Mouse (Mus musculus) adrenal gland, postnatal 0 days (tissue): ENCODE data around the gene Olfr1129. TPM values are rescaled to one million over a fixed set of nuclear protein-coding genes. Genes with fewer than 3 reads are reported as not detected.

Experiments used
- polyA plus RNA-seq: library from polyadenylated mRNA; unstranded; fragments of >200 nt; fragmentation: Nextera tagmentation; extraction: Ambion mirVana; gene quantifications from 2 replicates; pipeline ENCODE4 v1.2.1, GENCODE M21; 2015

The Olfr1129 gene
- polyA plus RNA-seq = not detected in 2 replicates

GRCm38 (mm10) chr2:87573602-87574001, at the start of gene Olfr1129:
TSS of gene Olfr1129 (plus strand) at chr2:87573902.

GRCm38 (mm10) chr2:87531496-87531895, 42.2 kb upstream of the Olfr1129 start, which contains the start of gene Olfr153:
TSS of gene Olfr153 (plus strand) at chr2:87531796.

GRCm38 (mm10) chr2:87545442-87545841, 28.3 kb upstream of the Olfr1129 start, which contains the start of gene Olfr1128:
TSS of gene Olfr1128 (minus strand) at chr2:87545542.

GRCm38 (mm10) chr2:87605912-87606311, 32.2 kb downstream of the Olfr1129 start, which contains the start of gene Olfr1130:
TSS of gene Olfr1130 (plus strand) at chr2:87606212.

GRCm38 (mm10) chr2:87626804-87627203, 53.1 kb downstream of the Olfr1129 start, which contains the start of gene Olfr1131:
TSS of gene Olfr1131 (plus strand) at chr2:87627104.

Other genes starting within 250 kb of the Olfr1129 start
- not detected in 2 replicates for gene Olfr1120, start 219.1 kb upstream of the Olfr1129 start, polyA plus RNA-seq
- gene Olfr1121, start 204.0 kb upstream of the Olfr1129 start, polyA plus RNA-seq = not detected in 2 replicates
- gene Olfr1122, start 188.1 kb upstream of the Olfr1129 start, polyA plus RNA-seq = not detected in 2 replicates
- gene Olfr1123, start 157.3 kb upstream of the Olfr1129 start, polyA plus RNA-seq = not detected in 2 replicates
- gene Olfr1124, start 143.6 kb upstream of the Olfr1129 start, polyA plus RNA-seq = 0.08 TPM in 1 of 2 replicates, not detected in the other
- gene Olfr1126, start 119.9 kb upstream of the Olfr1129 start, polyA plus RNA-seq = not detected in 2 replicates
- gene Pramel7, start 76.8 kb upstream of the Olfr1129 start, polyA plus RNA-seq = not detected in 2 replicates
- not detected in 2 replicates for gene Pramel6, start 67.3 kb upstream of the Olfr1129 start, polyA plus RNA-seq
- gene Olfr153, start 42.1 kb upstream of the Olfr1129 start, polyA plus RNA-seq = not detected in 2 replicates
- gene Olfr1128, start 28.4 kb upstream of the Olfr1129 start, polyA plus RNA-seq = not detected in 2 replicates
- not detected in 2 replicates for gene Olfr1130, start 32.3 kb downstream of the Olfr1129 start, polyA plus RNA-seq
- not detected in 2 replicates for gene Olfr1131, start 53.2 kb downstream of the Olfr1129 start, polyA plus RNA-seq
- not detected in 2 replicates for gene Olfr1132, start 63.6 kb downstream of the Olfr1129 start, polyA plus RNA-seq
- gene Olfr1133, start 73.5 kb downstream of the Olfr1129 start, polyA plus RNA-seq = not detected in 2 replicates
- not detected in 2 replicates for gene Olfr1134, start 84.6 kb downstream of the Olfr1129 start, polyA plus RNA-seq
- not detected in 2 replicates for gene Olfr1135, start 99.8 kb downstream of the Olfr1129 start, polyA plus RNA-seq
- gene Olfr1136, start 120.0 kb downstream of the Olfr1129 start, polyA plus RNA-seq = not detected in 2 replicates
- gene Olfr1137, start 139.3 kb downstream of the Olfr1129 start, polyA plus RNA-seq = not detected in 2 replicates
- gene Olfr1138, start 166.1 kb downstream of the Olfr1129 start, polyA plus RNA-seq = not detected in 2 replicates
- not detected in 2 replicates for gene Olfr1140, start 169.8 kb downstream of the Olfr1129 start, polyA plus RNA-seq
- gene Olfr1141, start 180.1 kb downstream of the Olfr1129 start, polyA plus RNA-seq = not detected in 2 replicates
- not detected in 2 replicates for gene Olfr152, start 205.6 kb downstream of the Olfr1129 start, polyA plus RNA-seq
- not detected in 2 replicates for gene Olfr1143, start 226.7 kb downstream of the Olfr1129 start, polyA plus RNA-seq
- gene Olfr1145, start 235.9 kb downstream of the Olfr1129 start, polyA plus RNA-seq = not detected in 2 replicates